Mouse (Mus musculus) ES-E14 (cell line): ENCODE results near the gene Fam122b. TPM values are rescaled to one million over a fixed set of nuclear protein-coding genes. Genes with fewer than 3 reads are reported as not detected.

Source experiments
- DNase-seq: peaks from one replicate; pipeline ENCODE4 v3.0.0-alpha.2; 2013; ENCODE audit warnings: low read depth, low spot score
- H3K27ac ChIP-seq: 2 replicates; pipeline ENCODE4 v1.5.1; 2012; ENCODE audit warnings: low read depth, mild to moderate bottlenecking, low read length, moderate library complexity, mixed read lengths; ENCODE audit not compliant: poor library complexity, insufficient read depth, severe bottlenecking
- H3K36me3 ChIP-seq: 2 replicates; pipeline ENCODE4 v1.6.1; 2012; ENCODE audit warnings: mild to moderate bottlenecking, low read length, moderate library complexity, mixed read lengths; ENCODE audit not compliant: control insufficient read depth, poor library complexity, insufficient read depth, severe bottlenecking
- H3K4me1 ChIP-seq, 2 experiments: fragments of 150-350 bp in 1 of 2; sonication (generic) in 1 of 2; 2 replicates each; pipeline ENCODE4 v1.6.1; 2012; ENCODE audit warnings: low read length in 2 of 2, mild to moderate bottlenecking in 1 of 2, mixed read lengths in 1 of 2; ENCODE audit not compliant: control insufficient read depth in 2 of 2, insufficient read depth in 2 of 2, poor library complexity in 1 of 2
- H3K4me3 ChIP-seq, 2 experiments: fragments of 150-350 bp in 1 of 2; sonication (generic) in 1 of 2; 2 replicates each; pipeline ENCODE4 v1.5.1; 2012; ENCODE audit warnings: low read length in 2 of 2, low read depth in 1 of 2, mild to moderate bottlenecking in 1 of 2, mixed read lengths in 1 of 2; ENCODE audit not compliant: insufficient read depth in 1 of 2, poor library complexity in 1 of 2, severe bottlenecking in 1 of 2
- H3K9ac ChIP-seq: 2 replicates; pipeline ENCODE4 v1.6.1; 2012; ENCODE audit warnings: low read depth, mild to moderate bottlenecking, low read length, mixed read lengths; ENCODE audit not compliant: poor library complexity, insufficient read depth, severe bottlenecking
- H3K9me3 ChIP-seq: fragments of 150-350 bp; sonication (generic); 2 replicates; pipeline ENCODE4 v1.6.1; 2012; ENCODE audit warnings: low read depth, mild to moderate bottlenecking, low read length; ENCODE audit not compliant: control insufficient read depth, insufficient read depth
- CHD2 ChIP-seq: IDR thresholded peaks from 2 replicates; pipeline ENCODE4 v1.6.1; 2014; ENCODE audit warnings: mild to moderate bottlenecking, low read depth, low read length, inconsistent platforms
- HCFC1 ChIP-seq: IDR thresholded peaks from 2 replicates; pipeline ENCODE4 v1.6.1; 2012; ENCODE audit warnings: low read length, inconsistent platforms, borderline replicate concordance; ENCODE audit not compliant: insufficient read depth
- MAFK ChIP-seq: IDR thresholded peaks from 2 replicates; pipeline ENCODE4 v1.6.1; 2014; ENCODE audit warnings: mild to moderate bottlenecking, low read depth, low read length, inconsistent platforms; ENCODE audit not compliant: insufficient read depth
- ZC3H11A ChIP-seq: IDR thresholded peaks from 2 replicates; pipeline ENCODE4 v1.6.1; 2012; ENCODE audit warnings: low read depth, mild to moderate bottlenecking, inconsistent platforms, low read length, borderline replicate concordance
- ZNF384 ChIP-seq: IDR thresholded peaks from 2 replicates; pipeline ENCODE4 v1.6.1; 2012; ENCODE audit warnings: low read depth, low read length, inconsistent platforms
- in situ Hi-C, 2 experiments: fragments of 600-800 bp; cut with MboI; formaldehyde crosslinking; loops; one replicate each; pipeline ENCODE4 v1.15.1; 2025; ENCODE audit warnings: low sequenced_read_pairs in 2 of 2, inconsistent platforms in 1 of 2; ENCODE audit not compliant: unreplicated experiment in 2 of 2
- total RNA-seq: library from RNA; depleted of rRNA; stranded (reverse); fragments of 300-350 nt; gene quantifications from 2 replicates; pipeline ENCODE4 v1.2.3, GENCODE M21; 2012

Fam122b gene
- total RNA-seq, 1 experiment, result 12.2 TPM

DNA sequence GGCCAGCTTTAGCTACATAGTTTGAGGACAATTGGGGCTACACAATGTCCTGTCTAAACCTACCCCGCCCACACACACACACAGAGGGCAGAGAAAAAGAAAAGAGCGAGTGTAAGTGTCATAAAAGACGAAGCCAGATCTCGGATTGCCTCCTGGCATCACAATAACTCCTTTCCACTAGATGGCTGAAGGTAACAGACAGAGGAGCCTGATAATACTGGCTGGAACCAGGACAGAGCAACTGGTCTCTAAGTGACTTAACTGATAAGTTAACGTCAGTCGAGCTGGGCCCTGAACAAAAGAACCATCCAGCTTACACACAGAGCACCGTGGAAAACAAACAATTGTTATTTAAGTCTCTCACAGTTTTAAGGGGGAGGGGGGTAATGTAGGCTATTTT lies 33.2 kb downstream of the Fam122b start:
- DNase-seq, result peak; percentile 11
- no peak for TF ChIP-seq HCFC1
- Histone ChIP-seq H3K27ac (no peak overlapping the region), H3K4me3 (no peak overlapping the region), H3K9ac (no peak overlapping the region), H3K4me1 (no peaks in the 10 kb centered on the region), H3K9me3 (no peaks in the 10 kb centered on the region), H3K36me3 (no peaks in the 10 kb centered on the region)
- in situ Hi-C loops, result no loop called here

DNA sequence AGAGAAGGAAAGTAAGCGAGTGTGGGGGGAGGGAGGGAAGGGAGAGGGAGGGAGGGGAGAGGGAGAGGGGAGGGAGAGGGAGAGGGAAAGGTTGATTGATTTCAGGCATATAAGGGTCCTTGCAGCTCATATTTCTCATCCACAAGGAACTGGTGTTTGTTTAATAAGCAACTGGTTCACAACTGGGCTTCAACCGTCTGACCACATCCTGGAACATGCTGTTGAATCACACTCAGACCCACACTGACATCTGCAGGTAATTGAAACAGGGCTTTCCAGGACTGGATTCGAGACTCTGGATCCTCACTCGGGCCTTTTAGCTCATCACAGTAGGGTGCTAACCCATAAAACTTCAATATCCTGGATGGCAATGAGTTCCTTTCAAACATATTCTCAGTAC lies 35.9 kb downstream of the Fam122b start:
- Histone ChIP-seq H3K27ac (no peak overlapping the region), H3K36me3 (no peaks in the 10 kb centered on the region), H3K9ac (no peak overlapping the region), H3K4me1 (no peaks in the 10 kb centered on the region), H3K4me3 (no peak overlapping the region), H3K9me3 (no peaks in the 10 kb centered on the region)
- DNase-seq, result no peak
- TF ChIP-seq ZNF384 (no peak), CHD2 (no peak), MAFK (no peak)
- in situ Hi-C loops, result no loop called here

DNA sequence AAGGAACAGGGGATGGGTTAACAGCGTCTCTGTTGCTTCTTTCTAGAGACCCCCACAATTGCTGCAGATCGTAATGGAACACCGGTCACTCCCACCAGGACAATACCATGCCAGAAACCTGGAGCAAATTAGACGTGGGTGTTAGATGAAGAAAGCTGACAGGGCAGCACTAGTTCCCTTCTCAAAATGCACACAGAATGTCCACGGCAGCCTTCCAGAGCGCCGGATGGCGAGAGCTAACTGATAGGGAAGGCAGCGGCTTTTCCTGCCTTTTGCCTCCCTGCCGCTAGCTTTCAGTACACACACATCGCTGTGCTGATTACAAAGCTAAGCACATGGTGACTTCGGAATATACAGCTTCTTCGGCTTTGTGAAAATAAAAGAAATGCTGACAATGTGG lies 37.6 kb downstream of the Fam122b start:
- Histone ChIP-seq H3K9ac (no peak overlapping the region), H3K4me3 (no peak overlapping the region), H3K4me1 (no peaks in the 10 kb centered on the region), H3K9me3 (no peaks in the 10 kb centered on the region), H3K27ac (no peak overlapping the region), H3K36me3 (no peaks in the 10 kb centered on the region)
- no peak for DNase-seq
- TF ChIP-seq MAFK (no peak), ZC3H11A (no peak), CHD2 (no peak), HCFC1 (no peak), ZNF384 (no peak)
- in situ Hi-C loops, result no loop called here

DNA sequence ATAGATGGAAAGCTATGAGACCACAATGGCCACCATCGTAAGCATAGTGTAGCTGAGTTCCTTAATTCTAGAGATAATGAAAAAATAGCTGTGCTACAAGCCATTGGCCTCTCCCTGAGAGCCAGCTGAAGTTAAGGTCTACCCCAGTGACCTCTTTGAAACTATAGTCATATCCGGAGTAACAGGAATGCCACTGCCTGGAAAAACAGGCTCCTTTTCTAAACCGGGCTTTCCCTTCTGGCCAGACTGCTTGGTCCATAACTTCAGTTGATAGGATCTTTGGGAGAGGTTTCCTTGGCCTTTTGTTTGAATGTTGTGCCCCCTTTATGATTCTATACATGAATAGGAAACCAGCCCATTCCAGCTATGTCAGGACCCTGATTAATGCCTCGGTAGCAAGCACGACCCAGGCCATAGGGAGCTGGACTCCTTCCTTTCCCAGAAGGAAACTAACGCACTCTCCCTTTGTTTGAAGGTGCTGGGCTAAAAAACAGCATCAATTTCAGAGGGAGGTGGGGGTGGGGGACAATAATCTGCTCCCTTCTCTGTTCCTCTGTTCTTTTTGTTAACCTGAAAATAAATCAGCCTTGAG lies 45.2 kb downstream of the Fam122b start:
- Histone ChIP-seq H3K4me1 (no peaks in the 10 kb centered on the region), H3K9ac (no peak overlapping the region), H3K4me3 (no peak overlapping the region), H3K27ac (no peak overlapping the region), H3K9me3 (no peaks in the 10 kb centered on the region), H3K36me3 (no peaks in the 10 kb centered on the region)
- in situ Hi-C loops, result no loop called here
- DNase-seq, result no peak
- no peak for TF ChIP-seq CHD2
- TF ChIP-seq ZC3H11A, result no peak
- TF ChIP-seq MAFK, result no peak
- no peak for TF ChIP-seq HCFC1
- no peak for TF ChIP-seq ZNF384

DNA sequence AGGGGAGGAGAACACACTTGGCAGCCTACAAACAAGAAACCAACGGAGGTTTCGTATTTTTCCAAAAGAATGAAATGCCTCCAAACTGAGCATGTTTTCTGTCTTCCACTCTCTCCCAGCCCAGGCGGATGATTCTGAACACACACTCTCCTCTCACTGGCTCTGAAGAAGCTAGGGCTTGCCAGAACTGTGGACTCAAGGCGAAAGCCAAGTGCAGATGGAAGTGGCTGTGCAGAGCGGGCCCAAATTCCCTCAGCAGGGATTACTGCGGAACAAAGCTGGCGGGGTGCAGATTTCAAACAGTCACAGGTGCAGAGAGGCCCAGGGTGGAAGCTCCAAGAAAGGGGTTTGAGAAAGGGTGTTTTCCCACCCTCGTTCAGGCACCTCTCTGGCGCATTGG lies 48.8 kb downstream of the Fam122b start:
- no peak for DNase-seq
- H3K36me3 ChIP-seq, result no peaks in the 10 kb centered on the region
- in situ Hi-C loops, result no loop called here
- H3K4me1 ChIP-seq, result no peaks in the 10 kb centered on the region
- no peaks in the 10 kb centered on the region for H3K9me3 ChIP-seq
- no peak overlapping the region for H3K27ac ChIP-seq
- no peak overlapping the region for H3K4me3 ChIP-seq
- H3K9ac ChIP-seq, result no peak overlapping the region
- TF ChIP-seq HCFC1, result no peak
- no peak for TF ChIP-seq MAFK
- TF ChIP-seq ZC3H11A, result no peak
- no peak for TF ChIP-seq CHD2
- TF ChIP-seq ZNF384, result no peak
